ENCODE assay signal across 10 mouse cellular contexts in genomic region chr5:36621058-36621449, GRCm38 (mm10). TPM values are rescaled to one million over a fixed set of nuclear protein-coding genes. Genes with fewer than 3 reads are reported as not detected.
DNase-seq lines count a peak whose midpoint lies in the region; ATAC-seq and TF ChIP-seq lines count a peak whose summit lies in the region.
"Had no signal": no experiment of that assay in that cellular context is flagged by ENCODE, and none has a peak within 500 bp of the region (broad histone marks: within the 10 kb centered on the region; RNA-seq: fewer than 3 reads in every experiment).

No protein-coding gene starts in this region.

- H3K4me1 ChIP-seq in lung, embryonic 16.5 days (replicated peaks; ENCODE audit: control insufficient read depth, insufficient read depth, low read length) = peaks cover 6% of the 10 kb centered on the region
- H3K4me1 ChIP-seq in liver, embryonic 11.5 days (replicated peaks; ENCODE audit: control insufficient read depth, insufficient read depth, low read length) = peaks cover 42% of the 10 kb centered on the region
- H3K4me1 ChIP-seq in midbrain, embryonic 14.5 days (ENCODE audit: control insufficient read depth, insufficient read depth, low read length) = no peaks in the 10 kb centered on the region

- TF ChIP-seq CTCF in gastrocnemius, adult 2 months (IDR thresholded peaks at IDR 0.05) = no peak

- H3K27ac ChIP-seq in gastrocnemius, adult 2 months = peak overlapping the region; percentile 98
- H3K27ac ChIP-seq in lung, embryonic 16.5 days (ENCODE audit: low read length) = peak overlapping the region; percentile 46; the same call in 1 of the 2 replicates
- H3K27ac ChIP-seq in liver, embryonic 11.5 days (ENCODE audit: low read depth, low read length) = peak overlapping the region; percentile 97
- no peak overlapping the region for H3K27ac ChIP-seq in midbrain, embryonic 14.5 days (replicated peaks; ENCODE audit: low read depth, low read length)

- peak overlapping the region; percentile 72 for H3K4me3 ChIP-seq in gastrocnemius, adult 2 months
- no peak overlapping the region for H3K4me3 ChIP-seq in lung, embryonic 16.5 days (ENCODE audit: low read length)
- H3K4me3 ChIP-seq in liver, embryonic 11.5 days (ENCODE audit: low read depth, low read length) = peak overlapping the region; percentile 21; the same call in 1 of the 2 replicates
- H3K4me3 ChIP-seq in midbrain, embryonic 14.5 days (replicated peaks; ENCODE audit: low read depth, low read length) = no peak overlapping the region

- H3K4me2 ChIP-seq in lung, embryonic 16.5 days (ENCODE audit: low read depth, low read length) = no peak overlapping the region
- peak overlapping the region; percentile 69 for H3K4me2 ChIP-seq in liver, embryonic 11.5 days
- no peak overlapping the region for H3K4me2 ChIP-seq in midbrain, embryonic 14.5 days (ENCODE audit: low read length)

- peaks cover 11% of the 10 kb centered on the region for H3K36me3 ChIP-seq in lung, embryonic 16.5 days (ENCODE audit: control insufficient read depth, insufficient read depth, low read length)
- H3K36me3 ChIP-seq in liver, embryonic 11.5 days (ENCODE audit: control insufficient read depth, insufficient read depth, low read length) = peaks cover 9% of the 10 kb centered on the region
- H3K36me3 ChIP-seq in midbrain, embryonic 14.5 days (ENCODE audit: control insufficient read depth, insufficient read depth, low read length) = peaks cover 23% of the 10 kb centered on the region

- H3K9me3 ChIP-seq in lung, embryonic 16.5 days (ENCODE audit: control insufficient read depth, low read length) = no peaks in the 10 kb centered on the region
- H3K9me3 ChIP-seq in liver, embryonic 11.5 days (ENCODE audit: control insufficient read depth, low read length) = no peaks in the 10 kb centered on the region
- no peaks in the 10 kb centered on the region for H3K9me3 ChIP-seq in midbrain, embryonic 14.5 days (ENCODE audit: control insufficient read depth, low read length)

- H3K27me3 ChIP-seq in lung, embryonic 16.5 days (ENCODE audit: control insufficient read depth, insufficient read depth, low read depth, low read length) = no peaks in the 10 kb centered on the region
- H3K27me3 ChIP-seq in liver, embryonic 11.5 days (replicated peaks; ENCODE audit: control insufficient read depth, insufficient read depth, low read length) = no peaks in the 10 kb centered on the region
- no peaks in the 10 kb centered on the region for H3K27me3 ChIP-seq in midbrain, embryonic 14.5 days (ENCODE audit: control insufficient read depth, insufficient read depth, low read length)

- peak; percentile 71 for DNase-seq in gastrocnemius, adult 2 months
- no peak for DNase-seq in gastrocnemius, postnatal 10 days
- DNase-seq in lung, postnatal 25 days (ENCODE audit: low spot score) = no peak
- no peak for DNase-seq in liver, embryonic 11.5 days (ENCODE audit: low spot score)
- no peak for DNase-seq in B cell, adult 2 months
- no peak for DNase-seq in midbrain, embryonic 14.5 days
- no peak for DNase-seq in left cerebral cortex, postnatal 4 days
- DNase-seq: cerebellum, postnatal 36 days; right cerebral cortex, postnatal 4 days had no signal

- no peak overlapping the region for H3K9ac ChIP-seq in lung, embryonic 16.5 days (ENCODE audit: low read length)
- peak overlapping the region; percentile 68 for H3K9ac ChIP-seq in liver, embryonic 11.5 days (ENCODE audit: low read depth, low read length)
- H3K9ac ChIP-seq in midbrain, embryonic 14.5 days (replicated peaks; ENCODE audit: low read length) = no peak overlapping the region

- WGBS in lung, embryonic 16.5 days = 73% methylated on average over 5 of the region's 5 CpGs
- 49% methylated on average over 5 of the region's 5 CpGs for WGBS in liver, embryonic 11.5 days
- WGBS in midbrain, embryonic 14.5 days = 87% methylated on average over 5 of the region's 5 CpGs

- ATAC-seq in lung, embryonic 16.5 days (ENCODE audit: low read depth) = no peak
- ATAC-seq in liver, embryonic 11.5 days (replicated peaks; ENCODE audit: low FRiP score) = peak; percentile 58
- ATAC-seq in midbrain, embryonic 14.5 days (ENCODE audit: low FRiP score, low TSS enrichment) = no peak

- intact Hi-C loops in gastrocnemius, adult 2 months (cut with DNase I) = no loop called here
- intact Hi-C loops in left cerebral cortex, postnatal 4 days (cut with DNase I) = no loop called here

RNA-seq across cellular contexts. Expression of gene Tbc1d14, which starts 28.0 kb away (rescaled TPM):
- 10 to 100 TPM; 14.3 to 16.7 TPM for total RNA-seq in gastrocnemius, adult 2 months (2021)
- 10 to 100 TPM; 15.0 to 19.5 TPM for total RNA-seq in gastrocnemius, postnatal 10 days (2021)
- 25.2 and 25.9 TPM in 2 replicates for polyA plus RNA-seq in lung, embryonic 16.5 days (2015; fragmentation: Nextera tagmentation; extraction: Ambion mirVana)
- polyA plus RNA-seq in liver, embryonic 11.5 days (2014; fragmentation: Nextera tagmentation; extraction: Ambion mirVana) = 26.0 and 30.2 TPM in 2 replicates
- polyA plus RNA-seq in midbrain, embryonic 14.5 days (2014; fragmentation: Nextera tagmentation; extraction: Ambion mirVana) = 69.3 and 81.0 TPM in 2 replicates
- total RNA-seq in left cerebral cortex, postnatal 4 days (2021) = 100 to 1,000 TPM; 133 to 136 TPM

Comparison
In these comparisons a context has a peak if more than half of its experiments do, and no peak if none do; other contexts are left out.
1. H3K4me3 ChIP-seq: peak in gastrocnemius, adult 2 months (single experiment) and liver, embryonic 11.5 days (single experiment); none in lung, embryonic 16.5 days (single experiment) and midbrain, embryonic 14.5 days (single experiment).
2. RNA of gene Tbc1d14, which starts 28.0 kb away (total RNA-seq): 133 to 136 TPM in left cerebral cortex, postnatal 4 days; 15.0 to 19.5 TPM in gastrocnemius, postnatal 10 days and 14.3 to 16.7 TPM in gastrocnemius, adult 2 months; every median in the first group is over 4 times any median in the second.